Mouse (Mus musculus): Measurements from ENCODE around the gene Marco.

Marco gene

DNA sequence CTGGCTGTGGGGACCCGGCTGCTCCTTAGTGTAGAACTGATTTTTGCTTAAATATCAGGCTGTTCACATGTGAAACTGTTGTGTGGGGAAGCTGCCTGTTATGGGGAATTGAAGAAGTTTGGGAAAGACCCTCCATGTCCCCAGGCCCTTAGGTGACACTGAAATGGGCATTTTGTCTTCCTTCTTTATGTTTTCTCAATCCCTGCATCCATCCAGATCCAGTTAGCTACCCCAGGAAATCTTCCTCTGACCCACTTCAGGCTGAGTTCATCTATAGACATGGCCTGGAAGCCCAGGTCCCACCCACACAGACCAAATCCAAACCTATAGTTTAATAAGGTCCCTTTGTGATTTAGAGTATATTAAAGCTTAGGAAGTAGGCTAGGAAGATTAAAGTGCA lies at the start of gene Marco:
Gene Marco (minus strand): TSS at position 101 of the 400 bp plus-strand sequence.
- no peak for DNase-seq (ENCODE audit: low read depth)

DNA sequence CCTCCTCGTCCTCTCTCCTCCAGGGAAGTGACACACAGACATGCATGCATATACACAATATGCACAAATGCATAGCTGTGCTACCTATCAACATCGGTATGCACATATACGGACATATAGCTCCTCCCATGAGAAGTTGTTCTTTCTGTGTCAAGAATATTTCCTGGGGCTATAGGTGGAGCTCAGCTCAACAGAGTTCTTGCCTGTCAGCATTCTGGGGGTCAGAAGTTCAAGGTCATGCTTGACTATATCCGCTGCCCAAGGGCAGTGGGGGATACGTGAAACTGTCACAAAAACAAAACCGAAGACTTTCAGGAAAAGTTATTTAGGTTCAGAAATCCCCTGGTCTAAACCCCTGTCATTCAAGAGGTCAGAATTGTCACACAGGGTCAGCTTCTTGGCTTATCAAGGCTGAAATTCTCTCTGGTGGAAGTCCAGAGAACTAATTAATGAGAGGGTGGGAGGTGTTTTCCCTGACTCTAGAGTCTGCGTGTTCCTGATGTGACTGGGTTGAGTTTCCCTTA lies 34.7 kb upstream of the Marco start:
- DNase-seq (ENCODE audit: low read depth), result no peak

GRCm38 (mm10) chr1:120536998-120537397 lies 32.2 kb upstream of the Marco start:
- no peak for DNase-seq (ENCODE audit: low read depth)

- no peak for DNase-seq (ENCODE audit: low read depth)
These were observed 31.1 kb upstream of the Marco start for GRCm38 (mm10) chr1:120535919-120536318.

DNA sequence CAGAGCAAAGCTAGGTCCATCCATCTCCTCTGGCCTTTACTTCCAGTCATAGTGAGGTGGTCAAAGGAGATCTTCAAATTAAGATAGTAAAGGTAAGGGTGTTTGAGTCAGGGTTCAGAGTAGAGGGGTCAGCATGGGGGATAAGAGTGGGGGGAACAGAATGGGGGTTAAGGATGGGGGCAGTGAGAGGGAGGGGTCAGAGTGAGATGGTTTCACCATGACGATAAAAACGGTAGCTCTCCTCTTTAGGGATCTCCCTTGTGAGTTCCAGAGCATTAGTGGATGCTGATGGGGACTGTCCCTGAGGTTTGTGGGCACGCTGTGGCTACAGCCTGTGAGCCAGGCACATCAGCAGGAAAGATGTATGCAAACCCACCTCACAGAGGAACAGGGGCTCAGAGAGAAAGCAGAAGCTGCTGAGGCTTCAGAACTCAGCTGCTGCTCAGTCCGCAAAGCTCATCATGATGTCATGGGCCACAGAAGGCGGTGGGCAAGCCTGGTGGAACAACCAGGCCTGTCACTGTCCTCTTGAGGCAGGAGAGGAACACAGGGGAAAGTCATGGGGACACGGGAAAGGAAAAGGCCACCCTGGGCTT lies 27.6 kb upstream of the Marco start:
- peak; percentile 25 for DNase-seq (ENCODE audit: low read depth)

DNA sequence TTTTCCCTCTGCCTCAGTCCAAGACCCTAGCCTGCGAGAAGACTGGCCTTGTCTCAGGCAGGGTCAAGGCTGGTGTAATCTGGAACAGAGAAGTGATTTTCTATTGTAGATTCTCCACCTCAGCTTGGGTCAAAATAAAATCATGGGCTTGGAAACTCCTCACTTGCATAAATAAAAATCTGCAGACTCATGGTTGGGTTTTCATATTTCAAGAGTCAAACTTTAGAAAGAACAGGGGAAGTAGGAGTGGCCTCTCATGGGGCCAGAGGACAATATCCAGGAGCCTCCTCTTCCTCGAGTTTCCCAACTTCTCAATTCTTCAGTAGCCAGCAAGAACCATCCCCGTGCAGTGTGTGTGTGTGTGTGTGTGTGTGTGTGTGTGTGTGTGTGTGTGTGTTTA lies 26.9 kb upstream of the Marco start:
- no peak for DNase-seq (ENCODE audit: low read depth)

DNA sequence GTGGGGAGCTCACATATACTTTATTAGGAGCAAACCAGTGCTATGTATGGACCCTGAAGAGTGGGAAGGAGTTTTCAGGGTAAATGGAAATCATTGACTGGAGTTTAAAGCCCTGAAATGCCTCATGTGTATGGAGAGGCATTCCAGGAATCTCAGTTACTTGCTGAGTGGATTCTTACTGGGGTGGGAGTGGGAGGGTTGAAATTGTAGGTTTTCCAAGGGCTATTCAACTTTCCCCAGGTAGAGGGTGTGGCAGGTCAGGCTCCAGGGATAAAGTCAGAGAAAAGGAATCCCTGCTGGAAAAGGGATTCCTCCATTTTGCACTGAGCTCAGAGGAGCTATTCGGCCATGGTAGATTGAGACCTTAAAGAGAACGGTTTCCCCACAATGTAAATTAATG lies 25.1 kb upstream of the Marco start:
- no peak for DNase-seq (ENCODE audit: low read depth)

DNA sequence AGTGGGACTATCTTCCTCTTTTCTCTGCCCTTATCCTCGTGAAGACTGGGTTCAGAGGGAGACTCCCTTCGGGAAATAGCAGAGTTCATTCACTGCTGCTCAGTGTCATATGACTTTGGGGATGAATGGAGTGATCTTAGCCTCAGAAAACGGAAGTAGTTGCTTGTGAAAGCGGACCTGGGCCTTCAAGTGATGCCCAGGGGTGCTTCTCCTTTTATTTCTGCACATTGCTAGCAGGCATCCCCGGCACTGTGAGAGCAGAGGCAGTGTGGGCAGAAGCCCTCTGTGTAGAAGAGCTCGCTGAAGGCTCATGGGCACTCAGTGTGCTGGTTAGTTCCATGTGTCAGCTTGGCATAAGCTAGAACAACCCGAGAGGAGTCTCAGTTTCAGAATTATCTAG lies 12.8 kb upstream of the Marco start:
- peak; percentile 7 for DNase-seq (ENCODE audit: low read depth)

DNA sequence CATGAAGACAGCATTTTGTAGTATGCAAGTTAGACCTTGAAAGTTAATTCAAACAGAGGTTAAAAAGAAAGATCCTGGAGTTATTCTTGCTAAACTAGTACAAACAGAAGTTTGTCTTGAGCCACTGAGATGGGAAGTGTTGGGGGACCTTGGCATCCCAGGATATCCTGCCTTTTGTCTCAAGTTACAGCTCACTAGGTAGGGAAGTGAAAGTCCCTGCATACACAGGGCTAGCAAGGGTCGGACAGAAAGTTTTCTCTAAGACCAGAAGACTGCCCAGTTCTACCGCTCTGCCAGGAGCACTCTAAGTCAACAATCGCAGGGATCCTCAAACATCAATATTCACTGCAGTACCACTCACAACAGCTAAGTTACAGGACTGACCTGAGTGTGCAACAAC lies 5.5 kb upstream of the Marco start:
- no peak for DNase-seq (ENCODE audit: low read depth)

DNA sequence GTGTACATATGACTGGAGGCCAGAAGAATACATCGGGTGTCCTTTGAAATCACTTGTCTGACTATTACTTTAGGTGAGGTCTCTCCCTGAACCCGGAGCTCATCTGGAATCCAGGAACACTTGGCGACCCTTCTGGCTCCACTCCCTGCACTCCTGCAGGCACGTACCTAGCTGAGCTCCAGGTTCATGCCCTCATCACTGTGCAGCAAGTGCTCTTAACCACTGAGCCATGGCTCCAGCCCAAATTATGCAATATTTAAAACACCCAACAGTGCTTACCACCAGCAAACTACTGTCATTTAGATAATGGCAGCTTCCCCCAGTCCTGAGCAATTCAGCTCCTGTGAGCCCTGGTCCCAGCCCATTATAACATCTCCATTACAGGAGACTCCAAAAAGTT lies 4.2 kb upstream of the Marco start:
- DNase-seq (ENCODE audit: low read depth), result no peak

DNA sequence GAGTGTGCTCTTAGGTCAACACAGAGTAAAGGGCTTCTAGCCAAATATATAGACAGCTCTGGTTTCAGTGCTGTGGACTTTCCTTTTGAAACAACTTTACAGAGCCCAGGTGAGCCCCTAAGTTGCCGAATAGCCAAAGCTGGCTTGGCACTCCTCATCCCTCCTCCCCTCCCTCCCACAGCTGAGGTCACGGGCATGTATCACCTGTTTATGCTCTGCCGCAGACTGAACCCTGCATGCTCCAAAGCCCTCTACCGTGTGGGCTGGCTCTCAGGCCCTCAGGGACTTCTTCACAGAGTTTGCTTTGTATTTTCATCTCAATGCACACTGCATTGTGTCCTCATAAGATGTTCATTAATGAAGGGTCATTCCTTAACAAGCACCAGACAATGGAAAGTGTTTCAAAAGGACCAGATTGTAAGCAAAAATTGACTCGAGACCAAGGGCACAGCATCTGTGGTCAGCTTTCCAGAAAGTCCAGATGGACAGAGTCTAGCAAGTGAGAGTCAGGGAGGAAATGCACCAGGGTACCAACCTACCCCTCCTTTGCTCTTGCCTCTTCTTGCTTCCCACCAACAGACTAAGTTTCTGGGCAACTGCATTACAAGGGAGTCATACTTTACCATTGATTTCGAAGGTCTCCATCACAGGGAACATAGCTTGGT lies 646 bp downstream of the Marco start:
- no peak for DNase-seq (ENCODE audit: low read depth)

DNA sequence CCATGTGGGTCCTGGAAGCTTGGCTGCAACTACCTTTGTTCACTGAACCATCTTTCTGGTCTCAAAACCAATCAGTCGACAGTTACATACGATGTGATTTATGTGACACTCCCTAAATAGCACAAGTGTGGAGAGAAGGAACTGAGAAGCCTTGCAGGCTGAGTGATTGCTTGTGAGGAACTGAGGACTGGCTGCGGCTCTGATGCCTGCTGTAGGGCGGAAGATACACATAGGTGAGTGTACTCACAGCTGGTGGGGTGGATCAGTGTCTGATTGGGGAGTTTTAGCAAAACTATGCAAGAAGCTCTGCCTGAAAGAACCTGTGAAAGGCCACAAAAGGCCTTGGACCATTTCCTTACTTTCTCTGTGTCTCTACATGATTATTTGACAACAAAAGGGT lies 3.3 kb downstream of the Marco start:
- DNase-seq (ENCODE audit: low read depth), result no peak

- DNase-seq (ENCODE audit: low read depth), result no peak
These were observed 6.8 kb downstream of the Marco start for GRCm38 (mm10) chr1:120498036-120498435.

- DNase-seq (ENCODE audit: low read depth), result no peak
These were observed 23.9 kb downstream of the Marco start for GRCm38 (mm10) chr1:120480937-120481336.

DNA sequence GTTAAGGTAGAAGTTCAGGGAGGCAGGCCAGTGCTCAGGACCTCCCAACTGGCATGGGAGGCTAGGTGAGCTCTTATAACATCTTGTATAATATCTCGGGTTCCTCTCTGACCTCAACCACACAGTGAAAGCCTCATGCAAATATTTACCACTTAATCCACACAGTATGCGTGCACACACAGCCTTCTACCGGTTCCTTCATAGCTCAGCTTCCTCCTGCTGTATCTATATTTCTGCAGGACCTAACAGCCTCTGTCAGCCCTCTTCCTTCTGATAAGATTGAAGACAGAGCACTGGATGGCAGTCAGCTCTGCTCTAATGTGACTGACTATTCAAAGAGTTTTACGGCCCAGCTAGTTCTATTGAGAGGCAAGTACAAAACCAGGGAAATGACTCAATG lies 30.0 kb downstream of the Marco start:
- no peak for DNase-seq (ENCODE audit: low read depth)

GRCm38 (mm10) chr1:120468891-120469290 lies 35.9 kb downstream of the Marco start:
- peak; percentile 40 for DNase-seq (ENCODE audit: low read depth)

DNA sequence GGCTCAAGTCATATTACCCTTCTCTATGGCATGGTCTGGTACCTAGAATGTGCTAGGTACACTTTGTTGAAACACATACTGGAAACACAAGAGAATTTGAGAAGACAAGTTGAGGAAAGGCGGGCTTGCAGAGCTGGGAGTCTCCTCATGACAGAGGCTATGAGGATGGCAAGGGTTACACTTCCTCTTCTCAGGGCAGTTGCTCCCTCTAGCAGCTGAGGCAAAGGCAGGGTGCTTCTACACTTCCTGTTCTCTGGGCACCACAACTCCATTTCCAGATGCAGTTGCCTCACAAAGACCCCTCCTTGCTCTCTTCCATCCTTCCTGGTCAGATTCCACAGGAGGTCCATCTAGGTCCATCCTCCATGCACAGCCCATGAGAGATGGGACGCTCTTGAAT lies 37.5 kb downstream of the Marco start:
- DNase-seq (ENCODE audit: low read depth), result no peak

DNA sequence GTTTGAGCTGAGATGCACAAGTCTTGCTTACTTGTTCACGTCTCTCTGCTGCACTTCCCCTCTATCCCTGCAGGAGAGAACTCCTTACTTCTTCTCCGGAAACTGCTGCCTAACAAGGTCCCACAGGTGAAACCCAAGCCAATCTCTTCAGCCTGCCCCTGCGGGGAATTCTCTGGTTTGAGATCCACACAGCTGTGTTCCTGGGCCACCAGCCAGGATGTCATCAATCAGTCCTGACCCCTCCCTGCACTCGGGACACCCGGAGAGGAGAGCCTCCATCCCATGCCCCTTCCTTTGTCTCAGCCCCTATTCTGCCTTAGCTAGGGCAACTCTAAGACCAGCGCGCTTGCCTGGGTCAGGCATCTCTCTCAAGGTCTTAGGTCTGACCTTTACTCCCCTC lies 38.1 kb downstream of the Marco start:
- no peak for DNase-seq (ENCODE audit: low read depth)

- no peak for DNase-seq (ENCODE audit: low read depth)
These were observed 45.8 kb downstream of the Marco start for GRCm38 (mm10) chr1:120459032-120459431.

DNA sequence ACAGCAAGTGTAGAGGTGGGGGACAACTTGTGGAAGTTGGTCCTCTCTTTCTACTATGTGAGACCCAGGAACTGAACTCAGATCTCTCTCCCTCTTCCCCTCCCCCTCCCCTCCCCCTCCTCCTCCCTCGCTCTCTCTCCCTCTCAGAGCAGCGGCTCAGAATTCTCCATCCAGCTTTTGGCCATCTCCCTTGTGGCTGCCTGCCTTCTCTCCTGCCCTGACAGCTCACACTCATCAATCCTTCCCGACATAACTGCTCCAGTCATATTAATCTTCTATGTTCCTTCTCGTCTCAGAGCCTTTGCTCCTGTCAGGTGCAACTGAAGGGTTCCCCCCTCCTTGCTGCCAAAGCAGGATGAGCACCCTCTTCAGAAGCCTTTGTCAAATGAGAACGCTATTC lies 46.3 kb downstream of the Marco start:
- DNase-seq (ENCODE audit: low read depth), result no peak

DNA sequence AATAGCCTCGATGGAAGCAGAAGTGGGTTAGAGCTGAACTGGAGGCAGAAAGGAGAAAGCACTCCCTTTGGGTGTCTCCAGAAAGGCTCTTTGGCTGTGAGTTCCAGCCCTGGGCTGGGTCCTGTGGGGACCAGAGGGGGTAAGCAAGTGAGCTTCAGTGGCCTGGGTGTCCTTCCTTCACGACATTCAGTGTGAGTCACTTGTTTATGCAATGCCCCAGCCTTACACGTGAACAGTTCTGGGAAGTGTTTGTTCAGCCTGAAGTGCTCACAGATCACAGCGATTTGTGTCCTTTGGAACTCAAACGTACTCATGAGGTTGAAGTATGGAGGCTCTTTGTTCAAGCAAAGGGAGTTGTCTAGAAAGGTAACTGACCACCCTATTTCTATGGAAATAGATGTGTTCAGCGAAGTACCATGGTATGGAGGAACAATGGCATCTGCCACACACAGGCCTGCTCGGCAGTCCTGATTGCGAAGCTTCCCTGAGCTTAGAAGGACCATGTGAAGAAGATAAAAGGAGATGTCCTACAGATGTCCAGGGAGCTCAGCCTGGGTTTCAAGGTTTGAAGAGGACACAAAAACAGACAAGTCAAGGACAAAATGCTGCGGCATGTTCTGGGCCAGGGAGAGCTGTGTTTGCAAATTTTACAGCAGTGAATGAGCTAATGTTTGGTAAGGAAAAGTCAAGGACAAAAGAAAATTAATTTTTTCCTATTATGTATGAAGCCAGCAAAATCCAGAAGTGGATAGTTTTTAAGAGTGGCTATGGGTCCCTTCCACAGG lies 53.1 kb downstream of the Marco start:
- no peak for DNase-seq (ENCODE audit: low read depth)

DNA sequence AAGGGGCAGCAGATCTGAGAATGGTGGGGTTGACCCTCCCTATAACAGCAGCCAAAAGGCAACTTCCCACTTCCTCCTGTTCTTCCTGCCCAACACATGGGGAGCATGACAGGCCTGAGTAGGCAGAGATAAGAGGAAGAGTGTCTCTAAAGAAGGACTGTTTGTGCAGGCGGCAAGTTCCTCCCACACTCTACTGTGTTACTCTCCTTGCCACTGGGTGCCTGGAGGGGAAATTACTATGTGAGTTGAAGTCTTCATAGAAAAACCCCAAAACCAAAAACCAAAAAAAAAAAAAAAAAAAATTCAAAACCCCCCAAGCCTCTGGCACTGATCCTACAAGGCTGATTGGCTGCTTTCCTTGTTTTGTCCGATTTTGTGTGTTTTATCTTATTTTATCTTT lies 55.2 kb downstream of the Marco start:
- DNase-seq (ENCODE audit: low read depth), result no peak

GRCm38 (mm10) chr1:120443228-120443639 lies 61.6 kb downstream of the Marco start:
- no peak for DNase-seq (ENCODE audit: low read depth)
